In genomic region chr3:51251057-51251456, GRCm38 (mm10) we compare ENCODE assay signal across 16 mouse cellular contexts.
"Had no signal": no experiment of that assay in that cellular context is flagged by ENCODE, and none has a peak within 500 bp of the region (broad histone marks: within the 10 kb centered on the region; RNA-seq: fewer than 3 reads in every experiment).

No protein-coding gene starts in this region.

- H3K27ac ChIP-seq: lung, embryonic 15.5 days; macrophage; midbrain, embryonic 13.5 days; midbrain, embryonic 15.5 days; neural tube, embryonic 12.5 days; stomach, embryonic 15.5 days; stomach, postnatal 0 days had no signal

- H3K27me3 ChIP-seq: lung, embryonic 15.5 days; megakaryocyte, embryonic 14.5 days; midbrain, embryonic 13.5 days; midbrain, embryonic 15.5 days; neural tube, embryonic 12.5 days; stomach, embryonic 15.5 days had no signal

- H3K9me3 ChIP-seq: lung, embryonic 15.5 days; megakaryocyte, embryonic 14.5 days; midbrain, embryonic 13.5 days; midbrain, embryonic 15.5 days; neural tube, embryonic 12.5 days; stomach, embryonic 15.5 days had no signal

- DNase-seq: lung, adult 2 months; lung, postnatal 14 days; lung, postnatal 36 days; right cerebral cortex, postnatal 14 days; thymus, adult 2 months; thymus, postnatal 36 days had no signal

- H3K9ac ChIP-seq: lung, embryonic 15.5 days; midbrain, embryonic 13.5 days; midbrain, embryonic 15.5 days; neural tube, embryonic 12.5 days; stomach, embryonic 15.5 days had no signal

- H3K4me2 ChIP-seq: lung, embryonic 15.5 days; midbrain, embryonic 11.5 days; midbrain, embryonic 13.5 days; midbrain, embryonic 15.5 days; neural tube, embryonic 12.5 days; stomach, embryonic 15.5 days had no signal

- H3K4me1 ChIP-seq: midbrain, embryonic 13.5 days; midbrain, embryonic 15.5 days; neural tube, embryonic 12.5 days had no signal

- H3K4me3 ChIP-seq: lung, embryonic 15.5 days; megakaryocyte, embryonic 14.5 days; midbrain, embryonic 13.5 days; midbrain, embryonic 15.5 days; neural tube, embryonic 12.5 days; stomach, embryonic 15.5 days had no signal

- ATAC-seq: lung, postnatal 0 days; midbrain, embryonic 13.5 days; midbrain, embryonic 15.5 days had no signal
